ENCODE assay signal across 17 mouse cellular contexts in genomic region chr4:126097711-126098253, GRCm38 (mm10). TPM values are rescaled to one million over a fixed set of nuclear protein-coding genes. Genes with fewer than 3 reads are reported as not detected.
A peak's percentile ranks its signal among the peaks of the same experiment; 100 is the strongest.
DNase-seq lines count a peak whose midpoint lies in the region; ATAC-seq and TF ChIP-seq lines count a peak whose summit lies in the region.
"Had no signal": no experiment of that assay in that cellular context is flagged by ENCODE, and none has a peak within 500 bp of the region (broad histone marks: within the 10 kb centered on the region; RNA-seq: fewer than 3 reads in every experiment).

No protein-coding gene starts in this region.

- no peak for TF ChIP-seq CTCF in E14TG2a.4 (conservative IDR thresholded peaks at IDR 0.05; ENCODE audit: low read length)

- no peaks in the 10 kb centered on the region for H3K9me3 ChIP-seq in erythroblast, embryonic 14.5 days (ENCODE audit: control insufficient read depth, low read length)
- H3K9me3 ChIP-seq in kidney, embryonic 15.5 days (replicated peaks): no peaks in the 10 kb centered on the region
- H3K9me3 ChIP-seq in E14TG2a.4 (ENCODE audit: low read length): no peaks in the 10 kb centered on the region
- no peaks in the 10 kb centered on the region for H3K9me3 ChIP-seq in limb, embryonic 10.5 days (replicated peaks)
- H3K9me3 ChIP-seq: embryonic facial prominence, embryonic 15.5 days; limb, embryonic 15.5 days; neural tube, embryonic 15.5 days had no signal

- no peak for ATAC-seq in erythroblast, adult 5-6 weeks (replicated peaks; ENCODE audit: low FRiP score, poor library complexity, severe bottlenecking)
- ATAC-seq in kidney, embryonic 15.5 days (replicated peaks; ENCODE audit: low FRiP score): no peak
- ATAC-seq: Patski had no signal

- H3K27ac ChIP-seq in kidney, embryonic 15.5 days: no peak overlapping the region
- no peak overlapping the region for H3K27ac ChIP-seq in limb, embryonic 10.5 days
- H3K27ac ChIP-seq: left cerebral cortex, adult 2 months had no signal

- no peaks in the 10 kb centered on the region for H3K27me3 ChIP-seq in erythroblast, embryonic 14.5 days (ENCODE audit: control insufficient read depth)
- H3K27me3 ChIP-seq in kidney, embryonic 15.5 days: no peaks in the 10 kb centered on the region
- no peaks in the 10 kb centered on the region for H3K27me3 ChIP-seq in E14TG2a.4 (ENCODE audit: insufficient read depth, low read length)
- no peaks in the 10 kb centered on the region for H3K27me3 ChIP-seq in limb, embryonic 10.5 days (ENCODE audit: low read depth, poor library complexity, severe bottlenecking)
- H3K27me3 ChIP-seq: embryonic facial prominence, embryonic 15.5 days; limb, embryonic 15.5 days; neural tube, embryonic 15.5 days; Patski had no signal

- peak overlapping the region; percentile 71 for H3K4me3 ChIP-seq in erythroblast, embryonic 14.5 days (replicated peaks)
- H3K4me3 ChIP-seq in kidney, embryonic 15.5 days (replicated peaks): no peak overlapping the region
- peak overlapping the region; percentile 90; the same call in 1 of the 2 replicates for H3K4me3 ChIP-seq in E14TG2a.4 (replicated peaks; ENCODE audit: low read length)
- H3K4me3 ChIP-seq in limb, embryonic 10.5 days: peak overlapping the region; percentile 64; the same call in 1 of the 2 replicates

- H3K9ac ChIP-seq in kidney, embryonic 15.5 days: 0 out of 2 replicates have a peak overlapping the region, but pooled peaks have one; percentile 77

- H3K4me2 ChIP-seq in kidney, embryonic 15.5 days: no peak overlapping the region

- WGBS in kidney, embryonic 15.5 days: 88% methylated on average over 20 of the region's 20 CpGs
- 94% methylated on average over 20 of the region's 20 CpGs for WGBS in limb, embryonic 10.5 days

- H3K4me1 ChIP-seq in erythroblast, embryonic 14.5 days (ENCODE audit: control insufficient read depth): peaks cover 67% of the 10 kb centered on the region
- H3K4me1 ChIP-seq in kidney, embryonic 15.5 days: peaks cover 25% of the 10 kb centered on the region
- H3K4me1 ChIP-seq in E14TG2a.4 (replicated peaks; ENCODE audit: low read depth, low read length): peaks cover 57% of the 10 kb centered on the region
- peaks cover 20% of the 10 kb centered on the region for H3K4me1 ChIP-seq in limb, embryonic 10.5 days

- no peak for DNase-seq in kidney, adult 8-10 months
- no peak for DNase-seq in limb, embryonic 10.5 days (ENCODE audit: low spot score)
- DNase-seq in B cell, adult 2 months: no peak
- DNase-seq in thymus, postnatal 4 days: no peak
- DNase-seq: adrenal gland, postnatal 25 days; heart, postnatal 36 days; lung, postnatal 4 days; right cerebral cortex, adult 18-20 months had no signal

- peaks cover 40% of the 10 kb centered on the region for H3K36me3 ChIP-seq in erythroblast, embryonic 14.5 days (ENCODE audit: control insufficient read depth)
- peaks cover 14% of the 10 kb centered on the region for H3K36me3 ChIP-seq in kidney, embryonic 15.5 days
- peaks cover 40% of the 10 kb centered on the region for H3K36me3 ChIP-seq in E14TG2a.4 (ENCODE audit: insufficient read depth, low read length)
- peaks cover 23% of the 10 kb centered on the region for H3K36me3 ChIP-seq in limb, embryonic 10.5 days
- H3K36me3 ChIP-seq: neural tube, embryonic 15.5 days had no signal

RNA-seq across cellular contexts. Expression of gene Lsm10, which starts 1.4 kb away (rescaled TPM):
- polyA plus RNA-seq in erythroblast, embryonic 14.5 days (2012): 0.74 and 0.84 TPM in 2 replicates
- 5.6 and 14.0 TPM in 2 replicates for total RNA-seq in erythroblast, adult 5-6 weeks (2015; ENCODE audit: low replicate concordance)
- total RNA-seq in erythroblast, adult 5-6 weeks (2017; ENCODE audit: low replicate concordance): 2.0 and 6.5 TPM in 2 replicates
- polyA plus RNA-seq in kidney, embryonic 15.5 days (2015; fragmentation: Nextera tagmentation; extraction: Ambion mirVana): 51.8 and 52.9 TPM in 2 replicates
- 41.3 and 48.0 TPM in 2 replicates for polyA plus RNA-seq in limb, embryonic 10.5 days (2016; fragmentation: Nextera tagmentation; extraction: Ambion mirVana)

RNA-seq across cellular contexts. Expression of gene Stk40, which starts 6.0 kb away (rescaled TPM):
- 4.2 and 4.6 TPM in 2 replicates for polyA plus RNA-seq in erythroblast, embryonic 14.5 days (2012)
- 3.8 and 4.0 TPM in 2 replicates for total RNA-seq in erythroblast, adult 5-6 weeks (2015; ENCODE audit: low replicate concordance)
- 4.2 TPM in 2 replicates for total RNA-seq in erythroblast, adult 5-6 weeks (2017; ENCODE audit: low replicate concordance)
- polyA plus RNA-seq in kidney, embryonic 15.5 days (2015; fragmentation: Nextera tagmentation; extraction: Ambion mirVana): 38.2 and 41.3 TPM in 2 replicates
- 48.2 and 52.1 TPM in 2 replicates for polyA plus RNA-seq in limb, embryonic 10.5 days (2016; fragmentation: Nextera tagmentation; extraction: Ambion mirVana)

RNA-seq across cellular contexts. Expression of gene Oscp1, which starts 39.4 kb away (rescaled TPM):
- 0.02 TPM in 1 of 2 replicates, not detected in the other for polyA plus RNA-seq in erythroblast, embryonic 14.5 days (2012)
- 1.2 and 3.3 TPM in 2 replicates for total RNA-seq in erythroblast, adult 5-6 weeks (2015; ENCODE audit: low replicate concordance)
- total RNA-seq in erythroblast, adult 5-6 weeks (2017; ENCODE audit: low replicate concordance): 2.0 and 5.8 TPM in 2 replicates
- 19.0 and 19.1 TPM in 2 replicates for polyA plus RNA-seq in kidney, embryonic 15.5 days (2015; fragmentation: Nextera tagmentation; extraction: Ambion mirVana)
- 20.4 and 23.7 TPM in 2 replicates for polyA plus RNA-seq in limb, embryonic 10.5 days (2016; fragmentation: Nextera tagmentation; extraction: Ambion mirVana)

RNA-seq across cellular contexts. Expression of gene Eva1b, which starts 49.8 kb away (rescaled TPM):
- 0.20 and 0.22 TPM in 2 replicates for polyA plus RNA-seq in erythroblast, embryonic 14.5 days (2012)
- not detected in 2 replicates for total RNA-seq in erythroblast, adult 5-6 weeks (2015; ENCODE audit: low replicate concordance)
- total RNA-seq in erythroblast, adult 5-6 weeks (2017; ENCODE audit: low replicate concordance): not detected in 2 replicates
- 90.0 and 98.5 TPM in 2 replicates for polyA plus RNA-seq in kidney, embryonic 15.5 days (2015; fragmentation: Nextera tagmentation; extraction: Ambion mirVana)
- polyA plus RNA-seq in limb, embryonic 10.5 days (2016; fragmentation: Nextera tagmentation; extraction: Ambion mirVana): 72.7 and 82.2 TPM in 2 replicates

RNA-seq across cellular contexts. Expression of gene Mrps15, which starts 51.1 kb away (rescaled TPM):
- polyA plus RNA-seq in erythroblast, embryonic 14.5 days (2012): 12.6 and 15.9 TPM in 2 replicates
- total RNA-seq in erythroblast, adult 5-6 weeks (2015; ENCODE audit: low replicate concordance): 28.2 and 37.1 TPM in 2 replicates
- total RNA-seq in erythroblast, adult 5-6 weeks (2017; ENCODE audit: low replicate concordance): 3.9 and 14.2 TPM in 2 replicates
- 150 and 153 TPM in 2 replicates for polyA plus RNA-seq in kidney, embryonic 15.5 days (2015; fragmentation: Nextera tagmentation; extraction: Ambion mirVana)
- polyA plus RNA-seq in limb, embryonic 10.5 days (2016; fragmentation: Nextera tagmentation; extraction: Ambion mirVana): 150 and 170 TPM in 2 replicates

Comparison
In these comparisons a context has a peak if more than half of its experiments do, and no peak if none do; other contexts are left out.
1. RNA of gene Lsm10, which starts 1.4 kb away (polyA plus RNA-seq): 51.8 to 52.9 TPM in kidney, embryonic 15.5 days and 41.3 to 48.0 TPM in limb, embryonic 10.5 days; 0.74 to 0.84 TPM in erythroblast, embryonic 14.5 days; every median in the first group is over 10 times any median in the second.
2. RNA of gene Oscp1, which starts 39.4 kb away (polyA plus RNA-seq): 20.4 to 23.7 TPM in limb, embryonic 10.5 days and 19.0 to 19.1 TPM in kidney, embryonic 15.5 days; 0.02 TPM in erythroblast, embryonic 14.5 days; every median in the first group is over 10 times any median in the second.